Comparison of ENCODE assay signal across 19 mouse cellular contexts in the genomic region with DNA sequence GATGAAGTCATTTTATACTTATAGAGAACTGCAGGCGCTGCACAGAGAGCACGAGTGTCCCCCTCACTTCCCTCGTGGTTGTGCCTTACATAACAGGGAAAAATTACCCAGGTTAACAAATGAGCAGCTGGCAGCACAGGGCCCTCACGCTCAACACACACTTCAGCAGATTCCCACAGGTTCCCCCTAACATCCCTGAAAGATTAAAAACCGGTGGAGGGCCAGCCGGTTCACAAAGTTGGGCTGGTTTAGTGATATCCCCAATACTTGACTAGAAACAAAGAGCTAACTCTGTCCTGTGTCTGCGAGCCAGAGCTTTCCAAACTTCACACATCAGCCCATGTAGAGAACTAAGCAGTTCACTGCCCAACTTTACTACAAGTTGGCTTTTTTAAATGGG. TPM values are rescaled to one million over a fixed set of nuclear protein-coding genes. Genes with fewer than 3 reads are reported as not detected.
DNase-seq lines count a peak whose midpoint lies in the region; ATAC-seq and TF ChIP-seq lines count a peak whose summit lies in the region.
"Had no signal": no experiment of that assay in that cellular context is flagged by ENCODE, and none has a peak within 500 bp of the region (broad histone marks: within the 10 kb centered on the region; RNA-seq: fewer than 3 reads in every experiment).

No protein-coding gene starts in this region.

- no peaks in the 10 kb centered on the region for H3K36me3 ChIP-seq in hindbrain, embryonic 15.5 days
- H3K36me3 ChIP-seq in hindbrain, embryonic 11.5 days (ENCODE audit: control insufficient read depth, insufficient read depth, low read length), result no peaks in the 10 kb centered on the region
- H3K36me3 ChIP-seq in neural tube, embryonic 13.5 days, result no peaks in the 10 kb centered on the region
- no peaks in the 10 kb centered on the region for H3K36me3 ChIP-seq in forebrain, embryonic 11.5 days (ENCODE audit: control insufficient read depth, insufficient read depth, low read length)
- H3K36me3 ChIP-seq in thymus, adult 2 months (ENCODE audit: control insufficient read depth, insufficient read depth, low read length), result no peaks in the 10 kb centered on the region
- H3K36me3 ChIP-seq: embryonic facial prominence, embryonic 10.5 days; intestine, embryonic 15.5 days; midbrain, embryonic 12.5 days had no signal

- no peak for TF ChIP-seq CTCF in thymus, adult 2 months (IDR thresholded peaks at IDR 0.05; ENCODE audit: borderline replicate concordance, control insufficient read depth, extremely low read depth, insufficient read depth, low read length, poor library complexity)

- 74% methylated on average over 7 of the region's 7 CpGs for WGBS in hindbrain, embryonic 15.5 days
- 80% methylated on average over 7 of the region's 7 CpGs for WGBS in hindbrain, embryonic 11.5 days
- WGBS in neural tube, embryonic 13.5 days, result 77% methylated on average over 7 of the region's 7 CpGs
- WGBS in forebrain, embryonic 11.5 days, result 71% methylated on average over 7 of the region's 7 CpGs
- WGBS in thymus, adult 2 months, result 58% methylated on average over 7 of the region's 7 CpGs

- no peaks in the 10 kb centered on the region for H3K27me3 ChIP-seq in hindbrain, embryonic 15.5 days
- no peaks in the 10 kb centered on the region for H3K27me3 ChIP-seq in hindbrain, embryonic 11.5 days (ENCODE audit: control insufficient read depth, insufficient read depth, low read length)
- peaks cover 21% of the 10 kb centered on the region for H3K27me3 ChIP-seq in neural tube, embryonic 13.5 days
- H3K27me3 ChIP-seq in forebrain, embryonic 11.5 days (ENCODE audit: control insufficient read depth, insufficient read depth, low read length), result peaks cover 2% of the 10 kb centered on the region; the same call in 1 of the 2 replicates
- H3K27me3 ChIP-seq in thymus, adult 2 months (ENCODE audit: control insufficient read depth, insufficient read depth, low read length), result peaks cover 7% of the 10 kb centered on the region; the same call in 1 of the 2 replicates
- H3K27me3 ChIP-seq: Patski had no signal

- no peak for TF ChIP-seq POLR2A in thymus, adult 2 months (IDR thresholded peaks at IDR 0.05; ENCODE audit: control insufficient read depth, extremely low read depth, insufficient read depth, low read length, poor library complexity)

- peaks cover 21% of the 10 kb centered on the region for H3K4me1 ChIP-seq in hindbrain, embryonic 15.5 days (replicated peaks)
- H3K4me1 ChIP-seq in hindbrain, embryonic 11.5 days (replicated peaks; ENCODE audit: control insufficient read depth, insufficient read depth, low read length), result no peaks in the 10 kb centered on the region
- H3K4me1 ChIP-seq in neural tube, embryonic 13.5 days (replicated peaks), result peaks cover 33% of the 10 kb centered on the region
- H3K4me1 ChIP-seq in forebrain, embryonic 11.5 days (replicated peaks; ENCODE audit: control insufficient read depth, insufficient read depth, low read length), result peaks cover 4% of the 10 kb centered on the region; the same call in 1 of the 2 replicates
- H3K4me1 ChIP-seq in thymus, adult 2 months (replicated peaks; ENCODE audit: control insufficient read depth, insufficient read depth, low read length), result no peaks in the 10 kb centered on the region
- H3K4me1 ChIP-seq: intestine, embryonic 15.5 days had no signal

- peak; percentile 9 for DNase-seq in adrenal gland, postnatal 14 days
- DNase-seq in adrenal gland, postnatal 25 days, result no peak
- no peak for DNase-seq in hindbrain, embryonic 11.5 days (ENCODE audit: low spot score)
- DNase-seq in neural tube, embryonic 10.5 days (ENCODE audit: extremely low spot score, low spot score), result no peak
- no peak for DNase-seq in forebrain, embryonic 11.5 days (ENCODE audit: low spot score)
- DNase-seq in thymus, adult 2 months, result no peak
- DNase-seq: adrenal gland, adult 2 months; cerebellum, postnatal 14 days; kidney, postnatal 14 days; layer of hippocampus, postnatal 36 days; left cerebral cortex, postnatal 4 days; spleen, adult 18-20 months; thymus, postnatal 4 days had no signal

- H3K4me2 ChIP-seq in hindbrain, embryonic 15.5 days, result peak overlapping the region; percentile 23
- no peak overlapping the region for H3K4me2 ChIP-seq in hindbrain, embryonic 11.5 days (replicated peaks; ENCODE audit: low read depth, low read length)
- H3K4me2 ChIP-seq in neural tube, embryonic 13.5 days, result 0 out of 2 replicates have a peak overlapping the region, but pooled peaks have one; percentile 9
- H3K4me2 ChIP-seq in forebrain, embryonic 11.5 days (ENCODE audit: low read depth, low read length, severe bottlenecking), result no peak overlapping the region
- H3K4me2 ChIP-seq: midbrain, embryonic 12.5 days had no signal

- H3K27ac ChIP-seq in hindbrain, embryonic 15.5 days (replicated peaks), result no peak overlapping the region
- no peak overlapping the region for H3K27ac ChIP-seq in hindbrain, embryonic 11.5 days (ENCODE audit: low read depth, low read length)
- H3K27ac ChIP-seq in neural tube, embryonic 13.5 days (replicated peaks), result no peak overlapping the region
- no peak overlapping the region for H3K27ac ChIP-seq in forebrain, embryonic 11.5 days (ENCODE audit: low read depth, low read length)
- no peak overlapping the region for H3K27ac ChIP-seq in thymus, adult 2 months (ENCODE audit: control insufficient read depth, insufficient read depth, low read length)
- H3K27ac ChIP-seq: embryonic facial prominence, embryonic 10.5 days; intestine, embryonic 15.5 days; midbrain, embryonic 12.5 days had no signal

- no peak for ATAC-seq in hindbrain, embryonic 15.5 days (ENCODE audit: low FRiP score, low read depth)
- no peak for ATAC-seq in hindbrain, embryonic 11.5 days (ENCODE audit: low FRiP score)
- ATAC-seq in neural tube, embryonic 13.5 days (ENCODE audit: low read depth), result no peak
- ATAC-seq in forebrain, embryonic 11.5 days (replicated peaks; ENCODE audit: low FRiP score), result no peak
- ATAC-seq: intestine, embryonic 15.5 days; Patski had no signal

- H3K9me3 ChIP-seq in hindbrain, embryonic 15.5 days, result no peaks in the 10 kb centered on the region
- H3K9me3 ChIP-seq in hindbrain, embryonic 11.5 days (ENCODE audit: control insufficient read depth, low read length), result no peaks in the 10 kb centered on the region
- H3K9me3 ChIP-seq in neural tube, embryonic 13.5 days, result no peaks in the 10 kb centered on the region
- no peaks in the 10 kb centered on the region for H3K9me3 ChIP-seq in forebrain, embryonic 11.5 days (ENCODE audit: control insufficient read depth, low read length)
- H3K9me3 ChIP-seq: embryonic facial prominence, embryonic 10.5 days; intestine, embryonic 15.5 days; midbrain, embryonic 12.5 days had no signal

- H3K4me3 ChIP-seq in hindbrain, embryonic 15.5 days, result no peak overlapping the region
- no peak overlapping the region for H3K4me3 ChIP-seq in hindbrain, embryonic 11.5 days (ENCODE audit: low read depth, low read length)
- H3K4me3 ChIP-seq in neural tube, embryonic 13.5 days, result no peak overlapping the region
- H3K4me3 ChIP-seq in forebrain, embryonic 11.5 days (ENCODE audit: low read depth, low read length), result no peak overlapping the region
- no peak overlapping the region for H3K4me3 ChIP-seq in thymus, adult 2 months (ENCODE audit: control insufficient read depth, insufficient read depth, low read length)
- H3K4me3 ChIP-seq: intestine, embryonic 15.5 days; midbrain, embryonic 12.5 days had no signal

- no peak overlapping the region for H3K9ac ChIP-seq in hindbrain, embryonic 15.5 days
- no peak overlapping the region for H3K9ac ChIP-seq in hindbrain, embryonic 11.5 days (ENCODE audit: low read depth, low read length)
- H3K9ac ChIP-seq in neural tube, embryonic 13.5 days, result no peak overlapping the region
- no peak overlapping the region for H3K9ac ChIP-seq in forebrain, embryonic 11.5 days (ENCODE audit: low read length)
- H3K9ac ChIP-seq: intestine, embryonic 15.5 days; midbrain, embryonic 12.5 days had no signal

RNA-seq across cellular contexts. Expression of gene Ptprm, which starts 3.7 kb away (rescaled TPM):
- 43.8 and 46.5 TPM in 2 replicates for total RNA-seq in adrenal gland, postnatal 14 days (2021)
- total RNA-seq in adrenal gland, postnatal 25 days (2021), result 39.4 and 41.0 TPM in 2 replicates
- 22.5 and 24.7 TPM in 2 replicates for polyA plus RNA-seq in hindbrain, embryonic 15.5 days (2015; fragmentation: Nextera tagmentation; extraction: Ambion mirVana)
- 10.7 and 11.2 TPM in 2 replicates for polyA plus RNA-seq in hindbrain, embryonic 11.5 days (2014; fragmentation: Nextera tagmentation; extraction: Ambion mirVana)
- 12.9 and 15.6 TPM in 2 replicates for polyA plus RNA-seq in neural tube, embryonic 13.5 days (2015; fragmentation: Nextera tagmentation; extraction: Ambion mirVana)
- 11.7 and 13.4 TPM in 2 replicates for polyA plus RNA-seq in forebrain, embryonic 11.5 days (2014; fragmentation: Nextera tagmentation; extraction: Ambion mirVana)
- polyA plus RNA-seq in thymus, adult 2 months (2012; rRNA removed), result 4.0 and 4.4 TPM in 2 replicates

Comparison
In these comparisons a context has a peak if more than half of its experiments do, and no peak if none do; other contexts are left out.
1. H3K4me2 ChIP-seq: peak in hindbrain, embryonic 15.5 days (single experiment) and neural tube, embryonic 13.5 days (single experiment); none in hindbrain, embryonic 11.5 days (single experiment) and forebrain, embryonic 11.5 days (single experiment).